Mouse (Mus musculus): ENCODE measurements at regions not wholly inside any gene's neighbourhood (a gene's known extent, or its start where the extent isn't known, plus 50 kb on each side); places are given as distances from the start of the nearest gene placed in this dataset.

GRCm38 (mm10) chr13:53898351-53898750, 157.2 kb downstream of the Drd1 start:
- no peaks in the 10 kb centered on the region for H3K36me3 ChIP-seq (ENCODE audit: control insufficient read depth, insufficient read depth)

GRCm38 (mm10) chr13:53897176-53897575, 158.3 kb downstream of the Drd1 start:
- Histone ChIP-seq H3K27me3 (ENCODE audit: control insufficient read depth, insufficient read depth, insufficient read length) (peaks cover 6% of the 10 kb centered on the region), H3K79me2 (ENCODE audit: control insufficient read depth, insufficient read depth) (no peaks in the 10 kb centered on the region), H3K36me3 (ENCODE audit: control insufficient read depth, insufficient read depth) (no peaks in the 10 kb centered on the region), H3K4me3 (no peak overlapping the region), H3ac (ENCODE audit: control insufficient read depth, insufficient read length) (no peak overlapping the region), H3K4me2 (ENCODE audit: low read depth) (no peak overlapping the region)
- TF ChIP-seq REST (IDR thresholded peaks at IDR 0.05; ENCODE audit: insufficient read depth, insufficient read length): no peak
- no peak for TF ChIP-seq E2F4 (IDR thresholded peaks at IDR 0.05; ENCODE audit: insufficient read depth)
- no peak for TF ChIP-seq USF1 (IDR thresholded peaks at IDR 0.05; ENCODE audit: low read depth)
- no peak for TF ChIP-seq MYOD1 (IDR thresholded peaks at IDR 0.05; ENCODE audit: control insufficient read depth in 1 of 3, insufficient read length in 2 of 3, low read depth in 2 of 3)
- no peak for TF ChIP-seq MYOG (IDR thresholded peaks at IDR 0.05; ENCODE audit: control insufficient read depth in 1 of 3, insufficient read depth in 1 of 3, insufficient read length in 2 of 3, low read depth in 2 of 3)
- no peak for TF ChIP-seq TCF3 (IDR thresholded peaks at IDR 0.05; ENCODE audit: insufficient read length, low read depth)
- no peak for TF ChIP-seq POLR2A (IDR thresholded peaks at IDR 0.05; ENCODE audit: insufficient read length, low read depth)
- TF ChIP-seq POLR2AphosphoS2 (IDR thresholded peaks at IDR 0.05; ENCODE audit: insufficient read length, low read depth): no peak
- no peak for TF ChIP-seq MAX (IDR thresholded peaks at IDR 0.05; ENCODE audit: low read depth)
- no peak for TF ChIP-seq TCF12 (IDR thresholded peaks at IDR 0.05; ENCODE audit: insufficient read depth, poor library complexity, severe bottlenecking)
- TF ChIP-seq CEBPB (IDR thresholded peaks at IDR 0.05; ENCODE audit: insufficient read depth, poor library complexity, severe bottlenecking): no peak
- no peak for TF ChIP-seq SRF (IDR thresholded peaks at IDR 0.05; ENCODE audit: control insufficient read depth, insufficient read length, low read depth)

More at GRCm38 (mm10) chr13:53898351-53898750, 157.2 kb downstream of the Drd1 start:
- H3K27me3 ChIP-seq (ENCODE audit: control insufficient read depth, insufficient read depth, insufficient read length): peaks cover 6% of the 10 kb centered on the region
- no peaks in the 10 kb centered on the region for H3K79me2 ChIP-seq (ENCODE audit: control insufficient read depth, insufficient read depth)
- TF ChIP-seq E2F4 (IDR thresholded peaks at IDR 0.05; ENCODE audit: insufficient read depth) (no peak), REST (IDR thresholded peaks at IDR 0.05; ENCODE audit: insufficient read depth, insufficient read length) (no peak), TCF3 (IDR thresholded peaks at IDR 0.05; ENCODE audit: insufficient read length, low read depth) (no peak), TCF12 (IDR thresholded peaks at IDR 0.05; ENCODE audit: insufficient read depth, poor library complexity, severe bottlenecking) (no peak), POLR2A (IDR thresholded peaks at IDR 0.05; ENCODE audit: insufficient read length, low read depth) (no peak), MYOD1 (IDR thresholded peaks at IDR 0.05; ENCODE audit: control insufficient read depth in 1 of 3, insufficient read length in 2 of 3, low read depth in 2 of 3) (no peak), MAX (IDR thresholded peaks at IDR 0.05; ENCODE audit: low read depth) (no peak), USF1 (IDR thresholded peaks at IDR 0.05; ENCODE audit: low read depth) (no peak), SRF (IDR thresholded peaks at IDR 0.05; ENCODE audit: control insufficient read depth, insufficient read length, low read depth) (no peak), MYOG (IDR thresholded peaks at IDR 0.05; ENCODE audit: control insufficient read depth in 1 of 3, insufficient read depth in 1 of 3, insufficient read length in 2 of 3, low read depth in 2 of 3) (no peak), POLR2AphosphoS2 (IDR thresholded peaks at IDR 0.05; ENCODE audit: insufficient read length, low read depth) (no peak), CEBPB (IDR thresholded peaks at IDR 0.05; ENCODE audit: insufficient read depth, poor library complexity, severe bottlenecking) (no peak)
- H3K4me3 ChIP-seq: no peak overlapping the region
- H3ac ChIP-seq (ENCODE audit: control insufficient read depth, insufficient read length): no peak overlapping the region
- no peak overlapping the region for H3K4me2 ChIP-seq (ENCODE audit: low read depth)

DNA sequence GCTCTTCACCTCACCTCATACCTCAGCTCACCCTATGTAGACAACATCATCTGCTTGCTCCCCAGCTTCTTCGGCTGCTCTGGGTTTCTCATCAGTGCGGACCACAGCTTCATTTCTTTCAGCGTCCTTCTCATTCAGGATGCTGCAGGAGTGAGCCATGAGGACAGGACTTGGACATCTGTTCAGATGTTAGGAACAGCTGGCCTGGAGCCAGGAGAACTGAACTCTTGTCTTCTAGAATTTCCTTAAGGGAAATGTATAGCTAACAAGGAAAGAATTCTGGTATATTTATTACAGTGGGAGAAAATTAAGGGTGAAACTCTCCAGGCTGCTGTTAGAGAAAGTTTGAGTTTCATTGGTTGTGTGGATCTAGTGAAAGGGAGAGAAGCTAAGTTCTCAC, 167.1 kb downstream of the Drd1 start:
- Histone ChIP-seq H3K4me2 (ENCODE audit: low read depth) (no peak overlapping the region), H3K4me3 (no peak overlapping the region), H3K79me2 (ENCODE audit: control insufficient read depth, insufficient read depth) (no peaks in the 10 kb centered on the region), H3K36me3 (ENCODE audit: control insufficient read depth, insufficient read depth) (no peaks in the 10 kb centered on the region), H3K27me3 (ENCODE audit: control insufficient read depth, insufficient read depth, insufficient read length) (peaks cover 4% of the 10 kb centered on the region), H3ac (ENCODE audit: control insufficient read depth, insufficient read length) (no peak overlapping the region)
- TF ChIP-seq CEBPB (IDR thresholded peaks at IDR 0.05; ENCODE audit: insufficient read depth, poor library complexity, severe bottlenecking): no peak
- no peak for TF ChIP-seq TCF12 (IDR thresholded peaks at IDR 0.05; ENCODE audit: insufficient read depth, poor library complexity, severe bottlenecking)
- no peak for TF ChIP-seq SRF (IDR thresholded peaks at IDR 0.05; ENCODE audit: control insufficient read depth, insufficient read length, low read depth)
- no peak for TF ChIP-seq MYOD1 (IDR thresholded peaks at IDR 0.05; ENCODE audit: control insufficient read depth in 1 of 3, insufficient read length in 2 of 3, low read depth in 2 of 3)
- TF ChIP-seq USF1 (IDR thresholded peaks at IDR 0.05; ENCODE audit: low read depth): no peak
- TF ChIP-seq REST (IDR thresholded peaks at IDR 0.05; ENCODE audit: insufficient read depth, insufficient read length): no peak
- TF ChIP-seq MYOG (IDR thresholded peaks at IDR 0.05; ENCODE audit: control insufficient read depth in 1 of 3, insufficient read depth in 1 of 3, insufficient read length in 2 of 3, low read depth in 2 of 3): no peak
- TF ChIP-seq MAX (IDR thresholded peaks at IDR 0.05; ENCODE audit: low read depth): no peak
- no peak for TF ChIP-seq POLR2A (IDR thresholded peaks at IDR 0.05; ENCODE audit: insufficient read length, low read depth)
- no peak for TF ChIP-seq TCF3 (IDR thresholded peaks at IDR 0.05; ENCODE audit: insufficient read length, low read depth)
- no peak for TF ChIP-seq POLR2AphosphoS2 (IDR thresholded peaks at IDR 0.05; ENCODE audit: insufficient read length, low read depth)
- no peak for TF ChIP-seq E2F4 (IDR thresholded peaks at IDR 0.05; ENCODE audit: insufficient read depth)

- Histone ChIP-seq H3K4me2 (ENCODE audit: low read depth) (no peak overlapping the region), H3K36me3 (ENCODE audit: control insufficient read depth, insufficient read depth) (no peaks in the 10 kb centered on the region), H3K4me3 (no peak overlapping the region), H3K27me3 (ENCODE audit: control insufficient read depth, insufficient read depth, insufficient read length) (no peaks in the 10 kb centered on the region), H3K79me2 (ENCODE audit: control insufficient read depth, insufficient read depth) (no peaks in the 10 kb centered on the region), H3ac (ENCODE audit: control insufficient read depth, insufficient read length) (no peak overlapping the region)
- TF ChIP-seq CEBPB (IDR thresholded peaks at IDR 0.05; ENCODE audit: insufficient read depth, poor library complexity, severe bottlenecking) (no peak), SRF (IDR thresholded peaks at IDR 0.05; ENCODE audit: control insufficient read depth, insufficient read length, low read depth) (no peak), TCF3 (IDR thresholded peaks at IDR 0.05; ENCODE audit: insufficient read length, low read depth) (no peak), MYOD1 (IDR thresholded peaks at IDR 0.05; ENCODE audit: control insufficient read depth in 1 of 3, insufficient read length in 2 of 3, low read depth in 2 of 3) (no peak), MYOG (IDR thresholded peaks at IDR 0.05; ENCODE audit: control insufficient read depth in 1 of 3, insufficient read depth in 1 of 3, insufficient read length in 2 of 3, low read depth in 2 of 3) (no peak), TCF12 (IDR thresholded peaks at IDR 0.05; ENCODE audit: insufficient read depth, poor library complexity, severe bottlenecking) (no peak), USF1 (IDR thresholded peaks at IDR 0.05; ENCODE audit: low read depth) (no peak), E2F4 (IDR thresholded peaks at IDR 0.05; ENCODE audit: insufficient read depth) (no peak), POLR2AphosphoS2 (IDR thresholded peaks at IDR 0.05; ENCODE audit: insufficient read length, low read depth) (no peak), MAX (IDR thresholded peaks at IDR 0.05; ENCODE audit: low read depth) (no peak), POLR2A (IDR thresholded peaks at IDR 0.05; ENCODE audit: insufficient read length, low read depth) (no peak), REST (IDR thresholded peaks at IDR 0.05; ENCODE audit: insufficient read depth, insufficient read length) (no peak)
These were observed 169.7 kb downstream of the Drd1 start for GRCm38 (mm10) chr13:53885756-53886155.

All from myocyte (in vitro differentiated cells).